Mouse (Mus musculus): Measurements from ENCODE around the gene Abhd2.

Gene Abhd2

DNA sequence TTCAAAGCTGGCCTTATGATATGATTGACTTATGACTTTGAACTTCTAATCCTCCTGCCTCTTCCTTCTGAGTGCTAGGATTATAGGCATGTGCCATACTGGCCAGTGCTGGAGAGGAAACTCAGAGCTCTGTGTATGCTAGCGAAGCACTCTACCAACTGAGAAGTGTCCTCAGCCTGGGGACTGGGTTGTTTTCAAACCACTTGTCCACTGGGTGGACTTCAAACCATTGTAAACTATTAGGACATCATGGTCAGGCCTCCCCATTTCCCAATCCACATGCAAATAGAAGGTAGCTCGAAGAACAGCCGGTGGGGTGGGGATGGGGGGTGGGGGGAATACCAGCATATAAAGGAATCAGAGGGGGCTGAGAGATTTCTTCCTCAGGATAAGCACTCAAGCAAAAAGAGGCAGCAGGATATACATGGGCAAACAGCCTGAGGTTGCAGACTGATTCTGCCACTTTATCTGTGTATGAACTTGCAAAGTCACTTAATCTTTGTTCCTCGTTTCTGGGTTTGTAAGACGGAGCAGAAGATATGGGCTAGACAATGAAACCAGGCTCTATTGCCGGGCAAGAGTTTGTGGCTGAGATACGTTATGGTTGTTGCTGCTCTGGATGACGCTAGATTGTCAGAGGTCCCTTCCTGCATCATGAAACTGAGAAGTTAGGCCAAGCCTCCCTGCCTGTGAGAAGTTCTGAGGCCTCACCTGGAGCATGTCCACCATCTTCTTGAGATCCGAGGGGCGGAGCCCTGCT is 103.7 kb downstream of the Abhd2 start:
- no peak for DNase-seq (ENCODE audit: low spot score)

- no peak for DNase-seq (ENCODE audit: low spot score)
Measured at GRCm38 (mm10) chr7:79386422-79387133, 113.6 kb downstream of the Abhd2 start, which contains the start of gene Rlbp1. Gene Rlbp1 (minus strand): TSS chr7:79387048.

DNA sequence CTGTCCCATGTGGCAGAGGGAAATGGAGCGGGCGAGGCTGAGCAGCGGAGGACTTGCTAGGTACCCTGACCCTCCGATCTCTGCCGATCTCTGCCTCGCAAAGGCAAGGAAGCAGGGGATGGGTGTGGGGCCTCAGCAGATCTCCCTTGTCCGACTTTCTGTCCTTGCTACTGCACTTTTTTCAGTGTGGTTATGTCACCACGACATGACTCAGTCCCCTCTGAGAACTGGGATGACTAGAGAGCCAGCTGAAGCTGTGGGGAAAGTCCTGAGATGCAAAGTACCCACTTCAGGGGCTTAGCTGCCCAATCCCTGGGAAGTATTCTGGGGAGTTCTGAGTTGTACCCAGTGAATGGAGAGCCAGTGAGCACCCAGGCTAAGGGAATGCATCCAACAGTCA is 114.1 kb downstream of the Abhd2 start:
- no peak for DNase-seq (ENCODE audit: low spot score)

- DNase-seq (ENCODE audit: low spot score), result no peak
Measured at GRCm38 (mm10) chr7:79387991-79388390, 115.0 kb downstream of the Abhd2 start.

GRCm38 (mm10) chr7:79388671-79389206 is 115.7 kb downstream of the Abhd2 start:
- no peak for DNase-seq (ENCODE audit: low spot score)

DNA sequence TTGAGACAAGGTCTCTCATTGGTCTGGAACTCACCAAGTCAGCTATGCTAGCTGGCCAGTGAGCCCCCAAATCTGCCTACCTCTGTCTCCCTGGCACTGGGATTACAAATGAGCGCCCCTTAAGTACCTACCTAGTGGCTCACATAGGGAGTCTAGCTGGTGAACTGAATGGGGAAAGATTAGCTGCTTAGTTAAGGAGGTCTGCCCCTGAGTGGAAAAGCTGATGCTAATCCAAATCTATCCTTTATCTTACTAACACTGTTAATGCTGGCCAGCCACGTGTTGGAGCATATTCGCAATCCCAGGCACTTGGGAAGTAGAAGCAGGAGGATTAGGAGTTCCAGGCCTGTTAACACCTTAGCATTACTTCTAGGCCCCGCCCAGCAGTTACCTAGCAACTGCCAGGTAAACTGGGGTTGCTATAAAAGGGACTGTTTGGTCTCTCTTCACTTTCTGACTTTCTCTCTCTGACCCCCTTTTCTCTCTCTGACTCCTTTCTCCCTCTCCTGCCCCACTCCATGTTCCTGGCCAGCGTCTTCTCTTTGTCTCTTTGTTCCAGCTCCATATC is 117.2 kb downstream of the Abhd2 start:
- DNase-seq (ENCODE audit: low spot score), result no peak

DNA sequence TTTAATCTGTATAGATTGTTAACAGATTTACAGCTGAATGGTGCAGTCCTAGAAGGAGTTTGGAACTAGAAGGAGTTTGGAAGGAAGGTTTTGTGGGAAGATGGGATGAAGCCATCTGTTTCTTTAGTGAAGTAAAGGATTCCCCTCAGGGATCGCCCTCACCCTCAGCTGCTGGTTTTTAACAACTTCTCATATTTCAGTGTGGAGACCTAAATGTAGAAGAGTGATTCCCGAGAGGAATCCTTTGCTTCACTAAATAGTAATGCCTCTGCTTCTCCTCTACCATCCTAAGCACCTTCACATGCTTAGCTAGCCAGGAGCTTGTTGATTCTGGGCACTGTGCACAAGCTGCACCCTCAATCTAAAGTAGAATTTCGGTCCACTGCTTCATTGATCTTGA is 118.5 kb downstream of the Abhd2 start:
- no peak for DNase-seq (ENCODE audit: low spot score)

DNA sequence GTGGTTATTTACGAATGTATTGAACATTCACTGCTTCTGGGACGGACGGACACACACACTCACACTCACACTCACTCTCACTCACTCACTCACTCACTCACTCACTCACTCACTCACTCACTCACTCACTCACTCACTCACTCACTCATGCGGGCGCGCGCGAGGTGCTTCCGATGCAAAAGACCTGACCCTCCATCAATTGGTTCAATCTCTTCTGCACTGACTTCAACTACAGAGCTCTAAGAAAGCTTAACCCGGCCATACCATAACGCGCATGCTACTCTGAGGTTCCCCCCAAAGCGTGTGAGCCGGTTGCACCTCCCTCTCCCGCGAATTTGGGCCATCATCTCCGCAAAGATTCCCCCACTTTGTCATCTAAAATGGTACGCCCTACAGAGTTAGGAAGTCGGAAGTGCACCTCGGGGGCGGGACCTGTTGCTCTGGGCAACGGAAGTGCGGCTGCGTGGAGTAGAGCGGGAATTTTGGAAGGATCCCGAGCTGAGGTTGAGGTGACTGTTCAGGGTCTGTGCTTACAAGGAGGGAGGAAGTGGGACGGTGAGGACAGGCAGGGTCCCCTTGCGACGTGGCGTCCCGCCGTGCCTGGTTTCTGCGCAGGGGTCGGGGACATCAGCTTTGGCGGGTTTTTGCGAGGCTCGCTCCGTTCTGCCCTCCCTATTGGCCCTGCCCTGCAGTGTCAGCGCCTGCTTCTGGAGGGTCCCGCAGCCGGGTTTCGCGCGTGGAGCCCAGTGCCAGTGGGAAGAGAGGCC is 119.1 kb downstream of the Abhd2 start, which contains the start of gene Fanci:
Fanci (plus strand) TSS at position 47 of the 767 bp plus-strand sequence.
- DNase-seq (ENCODE audit: low spot score), result peak; percentile 88

- DNase-seq (ENCODE audit: low spot score), result no peak
Measured at GRCm38 (mm10) chr7:79392860-79393513, 120.0 kb downstream of the Abhd2 start.

GRCm38 (mm10) chr7:79393924-79394323 is 120.9 kb downstream of the Abhd2 start:
- DNase-seq (ENCODE audit: low spot score), result no peak

- DNase-seq (ENCODE audit: low spot score), result no peak
Measured at GRCm38 (mm10) chr7:79394666-79395065, 121.7 kb downstream of the Abhd2 start.

- no peak for DNase-seq (ENCODE audit: low spot score)
Measured at GRCm38 (mm10) chr7:79395186-79395585, 122.2 kb downstream of the Abhd2 start.

DNA sequence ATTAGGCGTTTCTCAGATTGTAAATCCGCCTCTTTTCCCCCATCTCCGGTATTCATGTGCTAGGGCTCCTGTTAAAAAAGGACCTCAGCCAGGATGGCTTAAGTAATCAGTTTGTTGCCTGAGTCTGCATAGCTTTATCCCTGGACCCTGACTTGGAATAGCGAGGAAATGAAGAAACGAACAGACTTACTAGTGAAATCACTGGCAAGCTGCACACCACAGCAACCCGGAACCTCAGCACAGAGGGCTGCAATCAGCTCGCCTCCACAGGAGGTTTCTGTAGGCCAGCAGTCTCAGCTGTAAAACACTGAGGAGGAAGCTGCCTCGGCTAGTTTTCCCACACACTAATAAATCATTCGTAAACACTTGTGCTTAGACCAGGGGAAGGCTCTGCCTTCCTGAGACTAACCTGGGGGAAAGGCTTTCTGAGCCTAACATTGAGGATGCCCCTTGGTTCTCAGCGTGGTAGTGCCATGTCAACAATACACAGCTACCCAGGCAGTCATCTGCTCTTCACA is 124.5 kb downstream of the Abhd2 start:
- DNase-seq (ENCODE audit: low spot score), result no peak

DNA sequence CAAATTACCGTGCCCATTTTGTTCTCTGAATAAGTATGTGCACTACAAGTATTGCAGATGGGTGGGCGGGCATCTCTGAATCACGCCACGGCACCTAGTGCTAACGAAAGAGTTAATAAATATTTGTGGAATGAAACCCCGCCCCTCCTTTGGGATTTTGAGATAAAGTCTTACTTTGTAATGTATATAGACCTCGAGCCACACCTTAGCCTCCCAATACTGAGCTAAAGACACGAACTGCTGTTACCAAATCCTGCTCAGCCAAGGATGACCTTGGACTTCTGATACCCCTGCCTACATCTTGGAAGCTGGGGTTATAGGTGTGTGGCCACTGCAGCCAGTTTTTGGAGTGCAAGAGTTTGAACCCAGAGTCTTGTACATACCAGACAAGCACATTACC is 125.4 kb downstream of the Abhd2 start:
- no peak for DNase-seq (ENCODE audit: low spot score)

DNA sequence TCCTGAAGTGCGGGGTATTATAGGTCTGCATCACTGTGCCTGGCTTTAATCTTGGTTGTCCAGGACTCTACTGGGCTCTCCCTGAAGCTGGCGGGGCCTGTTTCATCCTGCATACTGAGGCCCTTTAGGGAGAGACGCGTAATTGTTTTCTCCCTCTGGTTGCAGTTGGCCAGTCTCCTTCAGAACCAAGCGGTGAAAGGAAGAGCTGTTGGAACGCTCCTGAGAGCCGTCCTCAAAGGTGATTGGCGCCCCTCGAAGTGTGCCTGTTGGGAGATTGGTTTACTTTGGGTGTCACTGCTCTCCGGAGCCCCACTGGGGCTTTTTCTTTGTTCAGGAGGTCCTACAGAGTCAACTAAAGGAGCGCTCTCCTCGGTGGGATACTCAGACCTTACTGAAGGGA is 126.0 kb downstream of the Abhd2 start:
- DNase-seq (ENCODE audit: low spot score), result no peak

GRCm38 (mm10) chr7:79400296-79400695 is 127.3 kb downstream of the Abhd2 start:
- DNase-seq (ENCODE audit: low spot score), result no peak

GRCm38 (mm10) chr7:79414449-79415375 is 141.7 kb downstream of the Abhd2 start:
- DNase-seq (ENCODE audit: low spot score), result no peak

All from adipocyte (in vitro differentiated cells).